Mouse (Mus musculus) cerebellum, adult 11-12 months (tissue): ENCODE results near the gene Ctcfl.

Experiments used
- DNase-seq: peaks from one replicate; pipeline ENCODE4 v3.0.0; 2022

Gene Ctcfl

DNA sequence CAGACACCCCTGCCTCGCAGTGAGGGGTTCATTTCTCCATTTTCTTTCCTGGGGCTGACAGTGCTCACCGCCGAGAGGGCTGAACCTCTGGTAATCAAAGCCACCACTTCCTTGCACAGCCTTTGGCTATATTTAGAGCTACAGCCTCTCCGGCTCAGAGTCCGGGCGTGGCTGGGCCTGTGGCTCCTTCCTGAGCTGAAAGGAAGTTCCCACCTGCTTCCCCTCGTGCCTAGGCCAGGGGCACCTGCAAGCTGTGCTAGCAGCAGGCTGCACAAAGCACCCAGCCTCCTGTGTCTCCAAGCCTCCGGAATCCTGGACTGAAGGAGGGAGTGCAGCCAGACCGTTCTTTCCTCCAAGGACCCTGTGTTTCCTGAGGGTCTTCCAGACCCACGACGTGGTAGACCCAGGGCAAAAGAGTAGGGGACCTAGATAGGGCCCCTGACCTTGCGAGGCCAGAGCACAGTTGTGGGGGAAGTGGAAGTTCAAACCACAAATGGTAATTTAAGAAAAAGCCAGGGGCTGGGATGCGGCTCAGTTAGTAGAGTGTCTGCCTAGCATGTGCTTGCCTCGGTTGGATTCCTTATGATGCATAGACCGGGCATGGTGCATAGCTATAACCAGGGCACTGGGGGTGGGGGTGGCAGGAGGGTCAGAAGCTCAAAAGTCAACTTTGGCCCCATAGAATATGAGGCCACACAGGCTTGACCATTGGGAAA lies 72.6 kb downstream of the Ctcfl start:
- DNase-seq: no peak

DNA sequence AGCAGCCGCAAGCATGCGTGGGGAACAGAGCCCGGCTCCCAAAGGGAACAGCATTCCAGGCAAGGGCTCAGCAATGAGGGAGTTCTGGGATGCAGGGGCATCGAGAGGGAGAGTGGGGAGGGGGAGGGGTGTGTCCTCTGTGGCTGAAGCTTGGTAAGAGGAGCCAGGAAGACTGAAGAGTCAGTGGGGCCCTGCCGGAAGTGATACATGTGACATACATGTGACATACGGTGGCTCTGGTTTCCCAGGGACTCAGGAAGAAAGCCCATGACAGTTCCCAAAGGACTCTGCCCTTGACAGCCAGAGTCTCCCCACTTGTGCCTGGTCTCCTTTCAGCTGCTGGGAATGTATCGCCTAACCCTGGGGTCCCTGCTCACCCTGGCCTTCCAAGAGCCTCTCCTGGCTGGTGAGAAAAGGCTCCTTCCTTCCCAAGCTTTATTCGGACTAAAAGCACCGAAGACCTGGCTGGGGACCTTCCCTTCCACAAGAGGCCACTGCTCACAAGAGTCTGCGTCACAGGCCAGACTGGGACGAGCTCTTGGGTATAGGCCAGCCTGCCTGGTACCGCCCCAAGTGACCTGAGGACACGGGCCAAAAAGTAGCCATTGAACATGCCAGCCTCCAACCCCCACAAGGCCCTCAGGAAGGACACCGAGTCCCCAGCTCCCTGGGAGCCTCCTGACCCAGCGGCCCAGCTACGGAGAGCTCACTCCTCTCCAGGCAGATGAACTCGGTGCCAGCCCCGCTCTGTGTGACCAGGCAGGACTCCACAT lies 74.9 kb downstream of the Ctcfl start:
- no peak for DNase-seq
